Mouse (Mus musculus): Measurements from ENCODE around the gene Chchd6. TPM values are rescaled to one million over a fixed set of nuclear protein-coding genes. Genes with fewer than 3 reads are reported as not detected.
A peak's percentile ranks its signal among the peaks of the same experiment; 100 is the strongest.

The Chchd6 gene
- total and polyA plus RNA-seq, 3 experiments, result 9.3 to 25.1 (median 11.4) TPM

- Histone ChIP-seq H3K4me1 (ENCODE audit: control insufficient read depth, insufficient read depth, low read length) (no peaks in the 10 kb centered on the region), H3K27me3 (ENCODE audit: control insufficient read depth, insufficient read depth, low read length) (no peaks in the 10 kb centered on the region), H3K36me3 (ENCODE audit: control insufficient read depth, insufficient read depth, low read length) (no peaks in the 10 kb centered on the region), H3K4me3 (no peak overlapping the region), H3K79me2 (replicated peaks; ENCODE audit: control insufficient read depth, insufficient read depth, low read length) (no peaks in the 10 kb centered on the region), H3K27ac (no peak overlapping the region), H3K9ac (ENCODE audit: low read depth, low read length) (no peak overlapping the region)
- intact Hi-C loops (cut with DNase I), result no loop called here
- DNase-seq, result no peak
- TF ChIP-seq EP300 (IDR thresholded peaks at IDR 0.05; ENCODE audit: insufficient read depth, low read depth, low read length) (no peak), CTCF (IDR thresholded peaks at IDR 0.05) (no peak), POLR2A (IDR thresholded peaks at IDR 0.05; ENCODE audit: insufficient read depth, low read depth, low read length) (no peak)
- WGBS, result 82% methylated on average over 2 of the region's 2 CpGs
Measured at GRCm38 (mm10) chr6:89378264-89378663, 217.2 kb downstream of the Chchd6 start.

- H3K9ac ChIP-seq (ENCODE audit: low read depth, low read length), result no peak overlapping the region
- intact Hi-C loops (cut with DNase I), result no loop called here
- no peaks in the 10 kb centered on the region for H3K36me3 ChIP-seq (ENCODE audit: control insufficient read depth, insufficient read depth, low read length)
- H3K27ac ChIP-seq, result no peak overlapping the region
- H3K4me1 ChIP-seq (ENCODE audit: control insufficient read depth, insufficient read depth, low read length), result peaks cover 2% of the 10 kb centered on the region; the same call in 1 of the 2 replicates
- no peaks in the 10 kb centered on the region for H3K27me3 ChIP-seq (ENCODE audit: control insufficient read depth, insufficient read depth, low read length)
- H3K79me2 ChIP-seq (replicated peaks; ENCODE audit: control insufficient read depth, insufficient read depth, low read length), result no peaks in the 10 kb centered on the region
- no peak overlapping the region for H3K4me3 ChIP-seq
- no peak for TF ChIP-seq EP300 (IDR thresholded peaks at IDR 0.05; ENCODE audit: insufficient read depth, low read depth, low read length)
- TF ChIP-seq POLR2A (IDR thresholded peaks at IDR 0.05; ENCODE audit: insufficient read depth, low read depth, low read length), result no peak
- TF ChIP-seq CTCF (IDR thresholded peaks at IDR 0.05), result no peak
- no peak for DNase-seq
Measured at GRCm38 (mm10) chr6:89368812-89369211, 226.6 kb downstream of the Chchd6 start.

- TF ChIP-seq CTCF (IDR thresholded peaks at IDR 0.05), result no peak
- no peak for TF ChIP-seq EP300 (IDR thresholded peaks at IDR 0.05; ENCODE audit: insufficient read depth, low read depth, low read length)
- no peak for TF ChIP-seq POLR2A (IDR thresholded peaks at IDR 0.05; ENCODE audit: insufficient read depth, low read depth, low read length)
- no peaks in the 10 kb centered on the region for H3K27me3 ChIP-seq (ENCODE audit: control insufficient read depth, insufficient read depth, low read length)
- DNase-seq, result peak; percentile 56 to 58
- no peak overlapping the region for H3K27ac ChIP-seq
- H3K36me3 ChIP-seq (ENCODE audit: control insufficient read depth, insufficient read depth, low read length), result no peaks in the 10 kb centered on the region
- intact Hi-C loops (cut with DNase I), result loop anchor here (5.0 kb wide), 4 partner anchors 48 to 437 kb away; no protein-coding TSS in a partner anchor
- H3K9ac ChIP-seq (ENCODE audit: low read depth, low read length), result no peak overlapping the region
- H3K4me3 ChIP-seq, result no peak overlapping the region
- H3K79me2 ChIP-seq (replicated peaks; ENCODE audit: control insufficient read depth, insufficient read depth, low read length), result peaks cover 5% of the 10 kb centered on the region
- peaks cover 8% of the 10 kb centered on the region for H3K4me1 ChIP-seq (ENCODE audit: control insufficient read depth, insufficient read depth, low read length)
- 46% methylated on average over 3 of the region's 3 CpGs for WGBS
Measured at GRCm38 (mm10) chr6:89364342-89364741, 231.1 kb downstream of the Chchd6 start.

GRCm38 (mm10) chr6:89363107-89363451 is 232.4 kb downstream of the Chchd6 start:
- Histone ChIP-seq H3K27me3 (ENCODE audit: control insufficient read depth, insufficient read depth, low read length) (no peaks in the 10 kb centered on the region), H3K4me1 (ENCODE audit: control insufficient read depth, insufficient read depth, low read length) (peaks cover 10% of the 10 kb centered on the region), H3K4me3 (peak overlapping the region; percentile 48), H3K36me3 (ENCODE audit: control insufficient read depth, insufficient read depth, low read length) (no peaks in the 10 kb centered on the region), H3K79me2 (replicated peaks; ENCODE audit: control insufficient read depth, insufficient read depth, low read length) (peaks cover 5% of the 10 kb centered on the region), H3K27ac (peak overlapping the region; percentile 26; the same call in 1 of the 2 replicates), H3K9ac (ENCODE audit: low read depth, low read length) (peak overlapping the region; percentile 66)
- WGBS, result 21% methylated on average over 16 of the region's 16 CpGs
- intact Hi-C loops (cut with DNase I), result loop anchor here (2.0 to 5.0 kb wide), 5 partner anchors 18 to 436 kb away; no protein-coding TSS in a partner anchor
- TF ChIP-seq POLR2A (IDR thresholded peaks at IDR 0.05; ENCODE audit: insufficient read depth, low read depth, low read length), result no peak
- TF ChIP-seq CTCF (IDR thresholded peaks at IDR 0.05), result no peak
- TF ChIP-seq EP300 (IDR thresholded peaks at IDR 0.05; ENCODE audit: insufficient read depth, low read depth, low read length), result no peak
- DNase-seq, result no peak

- Histone ChIP-seq H3K36me3 (ENCODE audit: control insufficient read depth, insufficient read depth, low read length) (no peaks in the 10 kb centered on the region), H3K27me3 (ENCODE audit: control insufficient read depth, insufficient read depth, low read length) (no peaks in the 10 kb centered on the region), H3K9ac (ENCODE audit: low read depth, low read length) (peak within 1 kb of the TSS; percentile 96), H3K79me2 (replicated peaks; ENCODE audit: control insufficient read depth, insufficient read depth, low read length) (peaks cover 5% of the 10 kb centered on the region), H3K4me1 (ENCODE audit: control insufficient read depth, insufficient read depth, low read length) (peaks cover 10% of the 10 kb centered on the region), H3K4me3 (peak within 1 kb of the TSS; percentile 88), H3K27ac (peak within 1 kb of the TSS; percentile 70)
- intact Hi-C loops (cut with DNase I), result loop anchor here (1.0 to 5.0 kb wide), 6 partner anchors 18 to 435 kb away; no protein-coding TSS in a partner anchor
- TF ChIP-seq CTCF (IDR thresholded peaks at IDR 0.05) (peak; percentile 55), EP300 (IDR thresholded peaks at IDR 0.05; ENCODE audit: insufficient read depth, low read depth, low read length) (no peak), POLR2A (IDR thresholded peaks at IDR 0.05; ENCODE audit: insufficient read depth, low read depth, low read length) (peak; percentile 43; the same call in 1 of the 2 replicates)
- WGBS, result 6% methylated on average over 95 of the region's 110 CpGs
- peak; percentile 74 to 80 for DNase-seq
Measured at GRCm38 (mm10) chr6:89362281-89363106, 233.0 kb downstream of the Chchd6 start, which contains the start of gene Plxna1. TSS of gene Plxna1 (minus strand) at chr6:89362620.

Data from heart, adult 2 months (tissue).